Mouse (Mus musculus) bone marrow, adult 2 months (tissue): ENCODE data around the gene Strn3.

Experiments used
- CTCF ChIP-seq: fragments of 200-500 bp; IDR thresholded peaks from 2 replicates; pipeline ENCODE4 v1.5.1; 2011; ENCODE audit warnings: low read length, control low read depth; ENCODE audit not compliant: control insufficient read depth, insufficient read depth
- POLR2A ChIP-seq: fragments of 200-500 bp; IDR thresholded peaks from 2 replicates; pipeline ENCODE4 v1.6.1; 2011; ENCODE audit warnings: low read depth, mild to moderate bottlenecking, control low read depth, low read length, borderline replicate concordance; ENCODE audit not compliant: control insufficient read depth

DNA sequence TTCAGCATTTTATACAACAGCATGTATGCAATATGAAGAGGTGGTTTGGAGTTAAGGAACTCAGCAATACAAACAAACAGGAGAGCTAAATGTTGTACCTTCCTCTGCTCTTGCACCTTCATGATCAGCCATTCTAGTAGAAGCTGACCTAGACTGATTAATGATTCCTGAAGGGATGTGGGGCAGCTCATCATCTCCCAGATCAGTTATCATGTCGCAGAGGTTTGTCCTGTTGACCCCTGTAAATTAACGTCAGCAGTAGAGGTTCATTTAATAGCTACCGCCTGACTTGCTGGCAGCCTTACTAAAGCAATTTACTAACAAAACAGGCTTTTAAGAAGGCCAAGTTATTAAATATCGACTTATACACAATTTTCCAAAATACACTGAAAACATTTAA lies 58.2 kb downstream of the Strn3 start:
- TF ChIP-seq POLR2A (no peak), CTCF (no peak)
